Mouse (Mus musculus) MEL (cell line): ENCODE results near the gene C2cd4d. TPM values are rescaled to one million over a fixed set of nuclear protein-coding genes. Genes with fewer than 3 reads are reported as not detected.

Source experiments
- DNase-seq: peaks from one replicate; pipeline ENCODE4 v3.0.0; 2011; ENCODE audit warnings: low read depth, low spot score
- H3K27ac ChIP-seq: 2 replicates; pipeline ENCODE4 v1.5.1; 2012; ENCODE audit warnings: low read depth, mild to moderate bottlenecking, control low read depth, low read length, moderate library complexity; ENCODE audit not compliant: control insufficient read depth
- H3K27me3 ChIP-seq, 2 experiments: fragments of 150-350 bp in 1 of 2; sonication (generic) in 1 of 2; 2 replicates each; pipeline ENCODE4 v1.6.1; 2012; ENCODE audit warnings: low read length in 2 of 2, mild to moderate bottlenecking in 2 of 2, improper control_type of control experiment in 1 of 2, moderate library complexity in 1 of 2; ENCODE audit not compliant: insufficient read depth in 2 of 2, control insufficient read depth in 1 of 2
- H3K36me3 ChIP-seq, 2 experiments: 2 replicates each; pipeline ENCODE4 v1.6.1; 2012 to 2014; ENCODE audit warnings: low read length in 2 of 2, improper control_type of control experiment in 1 of 2, inconsistent platforms in 1 of 2, mild to moderate bottlenecking in 1 of 2; ENCODE audit not compliant: insufficient read depth in 2 of 2, control insufficient read depth in 1 of 2
- H3K4me1 ChIP-seq, 2 experiments: fragments of 150-350 bp in 1 of 2; sonication (generic) in 1 of 2; 2 replicates each; pipeline ENCODE4 v1.6.1; 2012; ENCODE audit warnings: low read length in 2 of 2, improper control_type of control experiment in 1 of 2, mild to moderate bottlenecking in 1 of 2; ENCODE audit not compliant: insufficient read depth in 2 of 2, control insufficient read depth in 1 of 2
- H3K4me3 ChIP-seq, 2 experiments: fragments of 150-350 bp in 1 of 2; sonication (generic) in 1 of 2; 2 replicates each; pipeline ENCODE4 v1.5.1; 2012; ENCODE audit warnings: low read depth in 2 of 2, low read length in 2 of 2, mild to moderate bottlenecking in 2 of 2, moderate library complexity in 2 of 2, control low read depth in 1 of 2, improper control_type of control experiment in 1 of 2; ENCODE audit not compliant: control insufficient read depth in 1 of 2, insufficient read depth in 1 of 2
- H3K79me2 ChIP-seq: 2 replicates; pipeline ENCODE4 v1.6.1; 2012; ENCODE audit warnings: mild to moderate bottlenecking, low read length, moderate library complexity; ENCODE audit not compliant: control insufficient read depth, poor library complexity, insufficient read depth
- H3K9ac ChIP-seq: 2 replicates; pipeline ENCODE4 v1.6.1; 2012; ENCODE audit warnings: low read depth, mild to moderate bottlenecking, control low read depth, low read length, moderate library complexity; ENCODE audit not compliant: control insufficient read depth, poor library complexity, severe bottlenecking
- H3K9me3 ChIP-seq: fragments of 150-350 bp; sonication (generic); replicated peaks from 2 replicates; pipeline ENCODE4 v1.6.1; 2012; ENCODE audit warnings: mild to moderate bottlenecking, low read length, improper control_type of control experiment, moderate library complexity; ENCODE audit not compliant: insufficient read depth
- BHLHE40 ChIP-seq: IDR thresholded peaks from 2 replicates; pipeline ENCODE4 v1.6.1; 2012; ENCODE audit warnings: low read depth, mild to moderate bottlenecking, inconsistent platforms, low read length, improper control_type of control experiment, borderline replicate concordance
- CHD1 ChIP-seq: IDR thresholded peaks from 2 replicates; pipeline ENCODE4 v1.6.1; 2012; ENCODE audit warnings: low read depth, mild to moderate bottlenecking, inconsistent platforms, low read length, improper control_type of control experiment
- E2F4 ChIP-seq: IDR thresholded peaks from 2 replicates; pipeline ENCODE4 v1.6.1; 2011; ENCODE audit warnings: low read depth, low read length, improper control_type of control experiment, borderline replicate concordance
- EP300 ChIP-seq, 2 experiments: IDR thresholded peaks; 2 replicates each; pipeline ENCODE4 v1.6.1; 2011; ENCODE audit warnings: improper control_type of control experiment in 2 of 2, low read length in 2 of 2, low read depth in 1 of 2, mild to moderate bottlenecking in 1 of 2
- GABPA ChIP-seq: IDR thresholded peaks from 2 replicates; pipeline ENCODE4 v1.6.1; 2012; ENCODE audit warnings: low read depth, mild to moderate bottlenecking, inconsistent platforms, low read length, improper control_type of control experiment, moderate library complexity
- KAT2A ChIP-seq: conservative IDR thresholded peaks from 2 replicates; pipeline ENCODE4 v1.6.1; 2012; ENCODE audit warnings: low read depth, low read length, improper control_type of control experiment, inconsistent platforms
- MAFK ChIP-seq: IDR thresholded peaks from 2 replicates; pipeline ENCODE4 v1.6.1; 2011; ENCODE audit warnings: low read depth, mild to moderate bottlenecking, low read length, improper control_type of control experiment, borderline replicate concordance
- MAX ChIP-seq: IDR thresholded peaks from 2 replicates; pipeline ENCODE4 v1.6.1; 2011; ENCODE audit warnings: low read length, improper control_type of control experiment
- MXI1 ChIP-seq: IDR thresholded peaks from 2 replicates; pipeline ENCODE4 v1.6.1; 2011; ENCODE audit warnings: mild to moderate bottlenecking, low read depth, low read length, improper control_type of control experiment
- NELFE ChIP-seq: IDR thresholded peaks from 2 replicates; pipeline ENCODE4 v1.6.1; 2011; ENCODE audit warnings: low read depth, low read length, improper control_type of control experiment
- NRF1 ChIP-seq: IDR thresholded peaks from 2 replicates; pipeline ENCODE4 v1.6.1; 2014; ENCODE audit warnings: low read depth, mild to moderate bottlenecking, inconsistent platforms, low read length, improper control_type of control experiment, moderate library complexity; ENCODE audit not compliant: poor library complexity, insufficient read depth, severe bottlenecking
- POLR2AphosphoS5 ChIP-seq: IDR thresholded peaks from 2 replicates; pipeline ENCODE4 v1.6.1; 2012; ENCODE audit warnings: low read depth, borderline replicate concordance, mild to moderate bottlenecking, inconsistent platforms, low read length, moderate library complexity, mixed read lengths
- RAD21 ChIP-seq: IDR thresholded peaks from 2 replicates; pipeline ENCODE4 v1.6.1; 2011; ENCODE audit warnings: mild to moderate bottlenecking, low read depth, low read length, improper control_type of control experiment
- SIN3A ChIP-seq: IDR thresholded peaks from 2 replicates; pipeline ENCODE4 v1.6.1; 2012; ENCODE audit warnings: low read length, improper control_type of control experiment, inconsistent platforms
- TBP ChIP-seq: IDR thresholded peaks from 2 replicates; pipeline ENCODE4 v1.8.0; 2011; ENCODE audit warnings: low read depth, low read length, improper control_type of control experiment
- ZC3H11A ChIP-seq: IDR thresholded peaks from 2 replicates; pipeline ENCODE4 v1.6.1; 2012; ENCODE audit warnings: low read depth, mild to moderate bottlenecking, inconsistent platforms, low read length, improper control_type of control experiment
- ZKSCAN1 ChIP-seq: IDR thresholded peaks from 2 replicates; pipeline ENCODE4 v1.6.1; 2012; ENCODE audit warnings: low read depth, mild to moderate bottlenecking, inconsistent platforms, low read length, improper control_type of control experiment, moderate library complexity
- ZNF384 ChIP-seq: IDR thresholded peaks from 2 replicates; pipeline ENCODE4 v1.6.1; 2012; ENCODE audit warnings: low read depth, mild to moderate bottlenecking, inconsistent platforms, low read length, improper control_type of control experiment
- polyA plus RNA-seq, 2 experiments: library from polyadenylated mRNA; stranded (reverse) in 1 of 2; unstranded in 1 of 2; fragments of >175 nt in 1 of 2; fragments of >200 nt in 1 of 2; gene quantifications; 2 replicates each; pipeline versions ENCODE4 v1.2.1 to v1.2.4; 2012; ENCODE audit warnings: low replicate concordance in 2 of 2, low read depth in 1 of 2; ENCODE audit not compliant: insufficient read length in 2 of 2, insufficient read depth in 1 of 2, missing spikeins in 1 of 2
- total RNA-seq: library from RNA; depleted of rRNA; stranded (reverse); fragments of 300-350 nt; gene quantifications from 2 replicates; pipeline ENCODE4 v1.2.3, GENCODE M21; 2012

The C2cd4d gene
- total and polyA plus RNA-seq, 3 experiments = not detected

DNA sequence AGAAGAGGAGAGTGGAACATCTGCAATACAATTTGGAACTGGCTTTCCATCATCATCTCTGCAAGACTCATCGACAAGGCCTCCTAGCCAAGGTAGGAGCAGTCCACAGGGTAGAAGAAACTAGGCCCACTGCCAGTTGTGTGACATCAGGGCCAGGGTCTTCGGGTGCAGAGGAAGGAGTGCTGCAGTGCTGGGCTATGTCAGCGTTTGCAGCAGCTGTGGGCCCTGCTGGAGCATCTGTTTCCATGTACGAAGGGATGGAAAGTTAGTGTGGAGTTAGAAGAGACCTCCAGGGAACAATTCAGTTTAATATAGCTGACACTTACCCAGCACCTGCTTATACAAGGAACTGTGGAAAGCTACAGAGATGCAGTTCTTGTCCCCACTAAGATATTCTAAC lies 30.8 kb downstream of the C2cd4d start:
- H3K4me3 ChIP-seq = no peak overlapping the region
- no peak overlapping the region for H3K27ac ChIP-seq
- no peaks in the 10 kb centered on the region for H3K9me3 ChIP-seq
- H3K27me3 ChIP-seq = peaks cover 11 to 15% of the 10 kb centered on the region in 2 experiments
- no peak for TF ChIP-seq NELFE
- no peak for TF ChIP-seq BHLHE40
- TF ChIP-seq POLR2AphosphoS5 = no peak
- TF ChIP-seq SIN3A = no peak
- no peak for TF ChIP-seq MAX
- TF ChIP-seq MAFK = no peak
- no peak for TF ChIP-seq MXI1
- TF ChIP-seq ZKSCAN1 = no peak
- TF ChIP-seq E2F4 = no peak
- no peak for TF ChIP-seq GABPA
- DNase-seq = no peak
- H3K9ac ChIP-seq = no peak overlapping the region
- no peaks in the 10 kb centered on the region for H3K79me2 ChIP-seq
- H3K36me3 ChIP-seq = no peaks in the 10 kb centered on the region
- H3K4me1 ChIP-seq = no peaks in the 10 kb centered on the region

DNA sequence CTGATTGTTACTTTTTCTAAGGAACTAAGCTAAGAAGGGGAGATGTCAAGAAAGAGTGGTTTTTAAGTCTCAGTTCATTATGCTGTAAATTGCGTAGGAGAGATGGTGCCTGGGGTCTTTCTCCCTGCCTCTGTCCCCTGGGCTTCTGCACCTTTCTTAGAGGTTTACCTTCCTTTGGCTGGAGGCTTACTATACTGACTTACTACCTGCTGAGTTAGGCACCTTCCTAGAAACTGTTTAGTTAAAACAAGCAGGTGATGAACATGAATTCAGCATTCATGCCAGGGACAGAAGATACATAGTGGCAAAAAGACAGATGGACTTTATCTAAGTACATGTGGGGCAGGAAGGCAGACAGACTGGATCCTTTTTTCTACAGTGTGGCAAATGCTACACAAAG lies 34.1 kb downstream of the C2cd4d start:
- H3K4me1 ChIP-seq = no peaks in the 10 kb centered on the region
- peaks cover 15 to 16% of the 10 kb centered on the region in 2 experiments for H3K27me3 ChIP-seq
- H3K4me3 ChIP-seq = no peak overlapping the region
- TF ChIP-seq POLR2AphosphoS5 (no peak), KAT2A (no peak), ZC3H11A (no peak), ZKSCAN1 (no peak)
- no peaks in the 10 kb centered on the region for H3K79me2 ChIP-seq
- no peak overlapping the region for H3K9ac ChIP-seq
- no peak overlapping the region for H3K27ac ChIP-seq
- H3K9me3 ChIP-seq = no peaks in the 10 kb centered on the region
- H3K36me3 ChIP-seq = no peaks in the 10 kb centered on the region
- no peak for DNase-seq

- H3K9me3 ChIP-seq = no peaks in the 10 kb centered on the region
- no peaks in the 10 kb centered on the region for H3K36me3 ChIP-seq
- DNase-seq = no peak
- peaks cover 15 to 18% of the 10 kb centered on the region in 2 experiments for H3K27me3 ChIP-seq
- H3K4me1 ChIP-seq = no peaks in the 10 kb centered on the region
- no peaks in the 10 kb centered on the region for H3K79me2 ChIP-seq
- H3K9ac ChIP-seq = no peak overlapping the region
- TF ChIP-seq ZNF384 (no peak), NRF1 (no peak), TBP (no peak), MXI1 (no peak), EP300 (IDR thresholded peaks at IDR 0.05; ENCODE audit: low read depth in 1 of 2, low read length in 2 of 2) (no peak), RAD21 (no peak), KAT2A (no peak), CHD1 (no peak)
- H3K27ac ChIP-seq = no peak overlapping the region
- H3K4me3 ChIP-seq = no peak overlapping the region
Observed at GRCm38 (mm10) chr3:94396851-94397250, 34.6 kb downstream of the C2cd4d start.
